Mouse (Mus musculus): ENCODE measurements at regions not wholly inside any gene's neighbourhood (a gene's known extent, or its start where the extent isn't known, plus 50 kb on each side); places are given as distances from the start of the nearest gene placed in this dataset.

GRCm38 (mm10) chr9:14215961-14216360 is 58.9 kb upstream of the Sesn3 start:
- Histone ChIP-seq H3K4me2 (ENCODE audit: low read depth, low read length) (no peak overlapping the region), H3K4me1 (ENCODE audit: insufficient read depth, low read length) (no peaks in the 10 kb centered on the region), H3K36me3 (ENCODE audit: insufficient read depth, low read length) (no peaks in the 10 kb centered on the region), H3K27ac (no peak overlapping the region), H3K4me3 (ENCODE audit: low read length) (no peak overlapping the region), H3K27me3 (ENCODE audit: insufficient read depth, low read length) (no peaks in the 10 kb centered on the region), H3K9me3 (ENCODE audit: low read length) (no peaks in the 10 kb centered on the region), H3K9ac (replicated peaks; ENCODE audit: low read length) (no peak overlapping the region)
- TF ChIP-seq CTCF (IDR thresholded peaks at IDR 0.05; ENCODE audit: low read depth), result no peak
- ATAC-seq, result no peak
- no peak for DNase-seq (ENCODE audit: low spot score)
- WGBS, result 82% methylated on average over 5 of the region's 5 CpGs

GRCm38 (mm10) chr9:14222936-14223335 is 51.9 kb upstream of the Sesn3 start:
- Histone ChIP-seq H3K4me2 (ENCODE audit: low read depth, low read length) (no peak overlapping the region), H3K27me3 (ENCODE audit: insufficient read depth, low read length) (no peaks in the 10 kb centered on the region), H3K36me3 (ENCODE audit: insufficient read depth, low read length) (no peaks in the 10 kb centered on the region), H3K9ac (replicated peaks; ENCODE audit: low read length) (no peak overlapping the region), H3K27ac (no peak overlapping the region), H3K9me3 (ENCODE audit: low read length) (no peaks in the 10 kb centered on the region), H3K4me1 (ENCODE audit: insufficient read depth, low read length) (no peaks in the 10 kb centered on the region), H3K4me3 (ENCODE audit: low read length) (no peak overlapping the region)
- TF ChIP-seq CTCF (IDR thresholded peaks at IDR 0.05; ENCODE audit: low read depth), result no peak
- WGBS, result 61% methylated on average over 2 of the region's 2 CpGs
- ATAC-seq (no peak), DNase-seq (ENCODE audit: low spot score) (no peak)
